Mouse (Mus musculus): ENCODE measurements around the gene Tns1.

DNA sequence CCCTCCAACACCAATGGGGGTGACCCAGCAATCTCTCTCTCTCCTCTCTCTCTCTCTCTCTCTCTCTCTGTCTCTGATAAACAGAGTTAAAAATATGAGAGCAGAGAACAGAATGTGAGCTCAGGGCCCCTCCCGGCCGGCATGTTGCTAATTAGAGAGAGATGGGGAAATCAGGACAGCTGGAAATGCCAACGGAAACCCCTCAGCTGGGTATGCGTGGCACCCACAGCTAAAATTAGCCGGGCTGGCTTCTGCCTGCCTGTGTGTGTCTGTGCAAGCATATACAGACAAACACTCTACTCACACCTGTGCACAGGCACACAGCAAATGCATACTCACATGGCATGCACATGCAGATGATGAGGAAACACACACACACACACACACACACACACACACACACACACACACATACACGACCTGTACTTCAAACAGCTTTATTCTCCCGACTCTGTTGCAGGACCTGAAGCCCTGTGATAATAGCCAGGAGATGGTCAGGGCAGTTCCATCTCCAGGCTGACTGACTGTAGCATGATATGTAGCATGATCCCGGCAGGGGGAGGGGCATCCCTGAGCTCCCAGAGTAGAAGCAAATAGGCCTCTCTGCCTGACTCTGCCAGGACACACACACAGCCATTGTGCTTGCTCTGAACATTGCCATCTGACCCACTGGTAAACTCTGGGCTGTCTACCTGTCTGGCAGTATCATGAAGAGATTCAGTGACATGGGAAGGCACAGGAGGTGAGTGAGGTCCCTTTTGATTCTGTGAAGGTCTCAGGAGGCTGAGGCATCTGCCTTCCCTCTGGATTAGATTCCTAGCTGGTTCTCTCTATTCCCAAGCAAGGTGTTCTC lies 208.8 kb downstream of the Tns1 start:
- TF ChIP-seq CTCF (IDR thresholded peaks at IDR 0.05; ENCODE audit: control insufficient read depth, insufficient read depth, insufficient read length) (no peak), USF1 (IDR thresholded peaks at IDR 0.05; ENCODE audit: low read depth) (no peak), MYOG (IDR thresholded peaks at IDR 0.05; ENCODE audit: control insufficient read depth, extremely low read depth, insufficient read length) (no peak), FOSL1 (IDR thresholded peaks at IDR 0.05; ENCODE audit: insufficient read depth, low read length, poor library complexity, severe bottlenecking) (no peak), MAX (IDR thresholded peaks at IDR 0.05) (no peak), MYOD1 (IDR thresholded peaks at IDR 0.05; ENCODE audit: control insufficient read depth, insufficient read length, low read depth) (no peak), CEBPB (IDR thresholded peaks at IDR 0.05; ENCODE audit: low read depth) (no peak)

Data from C2C12 (cell line).